Mouse (Mus musculus) liver, embryonic 14.5 days (tissue): ENCODE data around the gene Mcf2l.

ENCODE experiments used
- CTCF ChIP-seq: IDR thresholded peaks from 2 replicates; pipeline ENCODE4 v1.5.1; 2016; ENCODE audit warnings: antibody characterized with exemption, low read depth, control low read depth
- EP300 ChIP-seq: IDR thresholded peaks from 2 replicates; pipeline ENCODE4 v1.6.1; 2016; ENCODE audit warnings: antibody characterized with exemption, low read depth

- no peak for TF ChIP-seq CTCF
- no peak for TF ChIP-seq EP300
Measured at GRCm38 (mm10) chr8:12887772-12888435, 14.3 kb downstream of the Mcf2l start.
